Mouse (Mus musculus) retina, postnatal 1 day (tissue): ENCODE measurements around the gene Nell2.
"Not testable (repeated sequence)": the region's sequence is repeated elsewhere in the genome, so short reads cannot be mapped to it uniquely, and the experiment has no call there.

Experiments used
- DNase-seq: peaks from one replicate; pipeline ENCODE4 v3.0.0-alpha.2; 2012

Gene Nell2

GRCm38 (mm10) chr15:95527948-95528861 lies at the start of gene Nell2:
Nell2 (minus strand) TSS chr15:95528559.
- peak; percentile 84 for DNase-seq

- peak; percentile 74 for DNase-seq
Observed at GRCm38 (mm10) chr15:95574661-95575060, 46.3 kb upstream of the Nell2 start.

- DNase-seq: no peak
Observed at GRCm38 (mm10) chr15:95569606-95570005, 41.2 kb upstream of the Nell2 start.

GRCm38 (mm10) chr15:95565160-95565559 lies 36.8 kb upstream of the Nell2 start:
- no peak for DNase-seq

- DNase-seq: no peak
Observed at GRCm38 (mm10) chr15:95561303-95561702, 32.9 kb upstream of the Nell2 start.

- no peak for DNase-seq
Observed at GRCm38 (mm10) chr15:95550011-95550410, 21.7 kb upstream of the Nell2 start.

GRCm38 (mm10) chr15:95542632-95543031 lies 14.3 kb upstream of the Nell2 start:
- no peak for DNase-seq

GRCm38 (mm10) chr15:95536724-95537123 lies 8.4 kb upstream of the Nell2 start:
- DNase-seq: peak; percentile 66

GRCm38 (mm10) chr15:95536230-95536629 lies 7.9 kb upstream of the Nell2 start:
- DNase-seq: peak; percentile 50

- no peak for DNase-seq
Observed at GRCm38 (mm10) chr15:95534644-95535043, 6.3 kb upstream of the Nell2 start.

GRCm38 (mm10) chr15:95527461-95527947 lies 855 bp downstream of the Nell2 start:
- no peak for DNase-seq

- DNase-seq: peak; percentile 33
Observed at GRCm38 (mm10) chr15:95526626-95527411, 1.5 kb downstream of the Nell2 start.

GRCm38 (mm10) chr15:95525997-95526396 lies 2.4 kb downstream of the Nell2 start:
- DNase-seq: peak; percentile 80

GRCm38 (mm10) chr15:95518204-95518603 lies 10.2 kb downstream of the Nell2 start:
- DNase-seq: no peak

- not testable (repeated sequence) for DNase-seq
Observed at GRCm38 (mm10) chr15:95513306-95513705, 15.1 kb downstream of the Nell2 start.

GRCm38 (mm10) chr15:95495666-95496065 lies 32.7 kb downstream of the Nell2 start:
- DNase-seq: no peak

GRCm38 (mm10) chr15:95495193-95495592 lies 33.2 kb downstream of the Nell2 start:
- no peak for DNase-seq

GRCm38 (mm10) chr15:95492201-95492600 lies 36.2 kb downstream of the Nell2 start:
- no peak for DNase-seq

- no peak for DNase-seq
Observed at GRCm38 (mm10) chr15:95489174-95489573, 39.2 kb downstream of the Nell2 start.

GRCm38 (mm10) chr15:95487961-95488360 lies 40.4 kb downstream of the Nell2 start:
- DNase-seq: no peak

GRCm38 (mm10) chr15:95482002-95482401 lies 46.4 kb downstream of the Nell2 start:
- peak; percentile 28 for DNase-seq

- DNase-seq: no peak
Observed at GRCm38 (mm10) chr15:95481585-95481984, 46.8 kb downstream of the Nell2 start.

- no peak for DNase-seq
Observed at GRCm38 (mm10) chr15:95476440-95476839, 51.9 kb downstream of the Nell2 start.

GRCm38 (mm10) chr15:95473976-95474375 lies 54.4 kb downstream of the Nell2 start:
- DNase-seq: no peak
